Mouse (Mus musculus): ENCODE measurements at regions not wholly inside any gene's neighbourhood (a gene's known extent, or its start where the extent isn't known, plus 50 kb on each side); places are given as distances from the start of the nearest gene placed in this dataset.

DNA sequence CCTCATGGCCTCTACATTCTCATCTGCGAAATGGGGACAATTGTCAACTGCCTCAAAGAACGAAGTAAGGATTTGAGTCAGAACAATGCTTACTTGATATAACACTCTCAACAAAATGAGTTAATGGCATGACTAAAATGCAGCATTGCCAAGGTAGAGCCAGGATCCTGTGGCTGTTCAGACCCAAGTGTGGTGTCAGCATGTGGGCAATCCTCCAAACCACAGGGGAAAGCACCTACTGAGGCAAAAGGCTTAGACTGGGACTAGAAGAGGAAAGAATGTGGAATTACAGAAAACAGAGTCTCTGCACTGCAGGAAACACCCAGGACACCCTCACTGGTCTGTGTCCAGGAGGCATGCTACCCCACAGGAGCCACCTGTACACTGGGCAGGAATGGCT lies 147.8 kb upstream of the Cdh5 start:
- TF ChIP-seq CTCF (IDR thresholded peaks at IDR 0.05; ENCODE audit: borderline replicate concordance, insufficient read depth, low read depth, low read length) = no peak
- no peak for TF ChIP-seq POLR2A (IDR thresholded peaks at IDR 0.05; ENCODE audit: borderline replicate concordance, insufficient read depth, low read length)
